Mouse (Mus musculus) embryonic facial prominence, embryonic 13.5 days (tissue): ENCODE results near the gene Tubgcp6. TPM values are rescaled to one million over a fixed set of nuclear protein-coding genes. Genes with fewer than 3 reads are reported as not detected.

Source experiments
- ATAC-seq: fragments of 200-750 bp; cut with Nextera tagmentation; 2 replicates; pipeline ENCODE4 v1.8.0; 2017; ENCODE audit warnings: low read depth; ENCODE audit not compliant: insufficient number of reproducible peaks, insufficient read depth, low FRiP score, low TSS enrichment
- H3K27ac ChIP-seq: fragments of 300-500 bp; sonication (generic); 2 replicates; pipeline ENCODE4 v1.5.1; 2015; ENCODE audit warnings: moderate library complexity, mild to moderate bottlenecking, inconsistent platforms
- H3K27me3 ChIP-seq: fragments of 300-500 bp; sonication (generic); 2 replicates; pipeline ENCODE4 v1.6.1; 2015; ENCODE audit warnings: mild to moderate bottlenecking, inconsistent platforms
- H3K36me3 ChIP-seq: fragments of 300-500 bp; sonication (generic); 2 replicates; pipeline ENCODE4 v1.6.1; 2015; ENCODE audit warnings: mild to moderate bottlenecking, inconsistent platforms
- H3K4me1 ChIP-seq: fragments of 300-500 bp; sonication (generic); 2 replicates; pipeline ENCODE4 v1.6.1; 2015; ENCODE audit warnings: inconsistent platforms
- H3K4me2 ChIP-seq: fragments of 300-500 bp; sonication (generic); 2 replicates; pipeline ENCODE4 v1.6.1; 2015; ENCODE audit warnings: moderate library complexity, mild to moderate bottlenecking, inconsistent platforms
- H3K4me3 ChIP-seq: fragments of 300-500 bp; sonication (generic); 2 replicates; pipeline ENCODE4 v1.5.1; 2015; ENCODE audit warnings: mild to moderate bottlenecking, inconsistent platforms
- H3K9ac ChIP-seq: fragments of 300-500 bp; sonication (generic); 2 replicates; pipeline ENCODE4 v1.6.1; 2015; ENCODE audit warnings: mild to moderate bottlenecking, inconsistent platforms
- H3K9me3 ChIP-seq: fragments of 300-500 bp; sonication (generic); 2 replicates; pipeline ENCODE4 v1.6.1; 2016; ENCODE audit warnings: inconsistent platforms
- WGBS: fragments of 180-500 bp; shearing (Covaris S2); methylation state at CpG from one replicate; pipeline ENCODE4 v1.1.7; 2015; ENCODE audit warnings: mixed read lengths; 5-methylcytosine and 5-hydroxymethylcytosine counted together
- polyA plus RNA-seq: library from polyadenylated mRNA; unstranded; fragments of >200 nt; fragmentation: Nextera tagmentation; extraction: Ambion mirVana; gene quantifications from 2 replicates; pipeline ENCODE4 v1.2.1, GENCODE M21; 2015

The Tubgcp6 gene
- polyA plus RNA-seq, 1 experiment from 2014 or later, result 17.0 TPM

DNA sequence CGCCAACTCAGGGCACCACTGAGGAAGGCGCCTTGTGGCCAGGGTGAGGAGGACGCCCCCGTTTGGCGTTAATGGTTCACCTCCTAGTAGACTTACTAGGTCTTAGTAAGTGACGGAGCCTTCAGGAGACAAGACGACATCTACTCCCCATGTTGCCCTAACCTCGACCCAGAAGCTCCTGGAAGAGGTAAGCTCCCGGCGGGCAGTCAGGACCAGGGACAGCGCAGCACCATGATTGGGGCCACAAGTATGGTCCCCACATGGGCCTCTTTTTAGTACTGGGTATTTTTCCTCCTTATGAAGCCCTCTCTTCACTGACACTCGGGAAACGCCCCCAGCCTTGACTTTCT lies 27.1 kb upstream of the Tubgcp6 start:
- peaks cover 18% of the 10 kb centered on the region for H3K36me3 ChIP-seq
- no peaks in the 10 kb centered on the region for H3K9me3 ChIP-seq
- peak overlapping the region; percentile 77 for H3K9ac ChIP-seq
- peaks cover 43% of the 10 kb centered on the region for H3K27me3 ChIP-seq
- H3K4me2 ChIP-seq, result peak overlapping the region; percentile 94
- H3K4me1 ChIP-seq, result peaks cover 41% of the 10 kb centered on the region
- H3K4me3 ChIP-seq, result peak overlapping the region; percentile 71
- 2% methylated on average over 13 of the region's 13 CpGs for whole genome bisulfite sequencing
- ATAC-seq, result no peak
- H3K27ac ChIP-seq, result 0 out of 2 replicates have a peak overlapping the region, but pooled peaks have one; percentile 39

DNA sequence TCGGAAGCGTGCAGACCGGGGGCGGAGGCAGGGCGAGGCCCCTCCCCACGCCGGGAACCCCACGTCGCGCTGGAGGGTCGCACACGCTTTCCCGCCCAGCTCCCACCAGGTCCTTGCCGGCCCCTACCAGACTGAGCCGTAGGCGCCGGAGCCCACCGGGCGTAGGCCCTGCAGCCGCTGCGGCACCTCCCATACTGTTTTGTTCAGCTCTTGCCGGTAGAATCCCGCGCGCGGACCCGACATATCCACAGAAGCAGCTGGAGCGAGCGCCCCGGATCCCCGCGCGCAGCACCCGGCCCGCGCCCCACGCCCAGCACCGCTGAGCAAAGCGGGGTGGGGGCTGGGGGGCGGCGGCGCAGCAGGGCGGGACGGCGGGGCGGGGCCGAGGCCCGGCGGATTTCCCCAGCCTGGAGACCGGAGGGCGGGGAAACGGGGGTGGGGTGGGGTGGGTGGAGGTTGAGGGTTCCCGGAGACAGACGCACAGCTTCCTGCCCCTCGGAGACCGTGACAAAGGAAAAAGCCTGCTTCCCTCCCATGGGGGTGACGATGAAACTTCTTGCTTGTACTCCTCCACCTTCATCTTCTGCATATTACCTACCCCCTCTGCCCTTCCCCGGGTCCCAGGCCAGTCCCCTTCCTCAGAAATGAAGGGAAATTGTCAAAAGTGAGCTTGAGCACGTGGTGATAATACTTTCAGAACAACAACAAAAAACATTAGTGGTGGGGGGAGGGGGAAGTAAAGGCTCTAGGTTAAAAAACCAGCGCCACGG lies 26.5 kb upstream of the Tubgcp6 start, which contains the start of gene Mapk11:
TSS of gene Mapk11 (minus strand) at position 358 of the 770 bp plus-strand sequence.
- H3K27me3 ChIP-seq, result peaks cover 49% of the 10 kb centered on the region
- H3K4me2 ChIP-seq, result peak within 1 kb of the TSS; percentile 94
- H3K9me3 ChIP-seq, result no peaks in the 10 kb centered on the region
- peak; percentile 45; the same call in 1 of the 2 replicates for ATAC-seq
- peaks cover 12% of the 10 kb centered on the region for H3K36me3 ChIP-seq
- H3K27ac ChIP-seq, result peak within 1 kb of the TSS; percentile 69
- H3K9ac ChIP-seq, result peak within 1 kb of the TSS; percentile 77
- WGBS, result under 1% methylated on average over 58 of the region's 61 CpGs
- H3K4me3 ChIP-seq, result peak within 1 kb of the TSS; percentile 71
- H3K4me1 ChIP-seq, result peaks cover 41% of the 10 kb centered on the region

DNA sequence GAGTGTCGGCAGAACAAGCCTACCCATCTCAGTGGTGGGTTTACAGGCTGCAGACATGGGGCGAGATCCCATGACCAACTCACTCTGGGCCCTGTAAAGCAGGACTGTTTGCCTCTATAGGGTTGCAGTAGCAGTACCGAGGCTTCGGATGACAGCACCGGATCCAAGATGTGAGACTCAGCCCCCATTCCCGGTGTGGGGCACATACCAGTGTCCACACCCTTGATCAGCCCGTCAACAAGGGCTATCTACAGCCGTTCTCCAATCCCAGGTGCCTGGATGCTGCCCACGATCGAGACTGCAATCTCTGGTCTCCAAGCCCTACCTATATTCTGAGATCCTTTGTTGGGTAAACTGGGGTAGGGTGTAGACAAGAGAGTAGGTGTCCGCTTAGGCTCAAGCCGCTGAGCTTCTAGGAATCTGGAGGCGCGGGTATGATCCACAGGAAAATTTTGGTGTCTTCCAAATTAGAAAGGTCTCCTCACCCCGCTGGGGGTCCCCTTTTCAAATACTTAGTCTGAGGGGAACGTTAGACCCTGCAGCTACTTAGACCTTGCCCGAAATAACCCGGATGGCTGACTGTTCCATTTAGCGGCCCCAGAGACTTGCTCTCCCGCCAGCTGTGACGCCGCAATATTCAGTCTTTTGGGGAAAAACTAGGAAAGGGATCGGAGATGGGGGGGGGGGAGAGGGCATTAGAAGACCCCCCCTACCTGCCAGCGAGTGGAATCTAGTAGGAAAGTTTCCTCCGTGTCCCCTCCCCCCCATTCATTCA lies 25.8 kb upstream of the Tubgcp6 start:
- Histone ChIP-seq H3K4me1 (peaks cover 41% of the 10 kb centered on the region), H3K4me2 (peak overlapping the region; percentile 94), H3K9ac (peak overlapping the region; percentile 77), H3K9me3 (no peaks in the 10 kb centered on the region), H3K4me3 (peak overlapping the region; percentile 71), H3K27ac (peak overlapping the region; percentile 69), H3K36me3 (peaks cover 4% of the 10 kb centered on the region), H3K27me3 (peaks cover 55% of the 10 kb centered on the region)
- WGBS, result 4% methylated on average over 25 of the region's 25 CpGs
- no peak for ATAC-seq

DNA sequence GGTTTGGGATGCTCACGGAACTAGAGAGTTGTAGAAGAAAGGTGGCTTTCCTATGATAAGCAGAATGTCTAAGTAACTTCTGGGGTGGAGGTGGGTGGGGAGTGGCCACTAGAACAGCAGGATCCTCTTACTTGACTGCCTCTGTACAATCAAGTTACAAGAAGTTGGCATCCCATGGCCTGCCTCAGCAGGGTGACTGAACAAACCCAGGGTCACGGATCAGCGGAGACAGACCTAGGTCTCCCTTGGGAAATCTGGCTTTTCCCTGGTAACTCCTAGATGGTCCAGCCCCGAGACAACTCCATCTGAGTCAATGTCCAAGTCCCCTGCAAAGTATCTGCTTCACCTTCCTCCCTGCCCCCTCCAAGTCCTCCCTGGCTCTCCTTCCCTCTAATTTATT lies 25.0 kb upstream of the Tubgcp6 start:
- no peaks in the 10 kb centered on the region for H3K36me3 ChIP-seq
- no peak for ATAC-seq
- H3K9me3 ChIP-seq, result no peaks in the 10 kb centered on the region
- H3K9ac ChIP-seq, result no peak overlapping the region
- WGBS, result 60% methylated on average over 4 of the region's 4 CpGs
- peak overlapping the region; percentile 71 for H3K4me3 ChIP-seq
- no peak overlapping the region for H3K27ac ChIP-seq
- peaks cover 41% of the 10 kb centered on the region for H3K4me1 ChIP-seq
- peaks cover 55% of the 10 kb centered on the region for H3K27me3 ChIP-seq
- H3K4me2 ChIP-seq, result peak overlapping the region; percentile 94

DNA sequence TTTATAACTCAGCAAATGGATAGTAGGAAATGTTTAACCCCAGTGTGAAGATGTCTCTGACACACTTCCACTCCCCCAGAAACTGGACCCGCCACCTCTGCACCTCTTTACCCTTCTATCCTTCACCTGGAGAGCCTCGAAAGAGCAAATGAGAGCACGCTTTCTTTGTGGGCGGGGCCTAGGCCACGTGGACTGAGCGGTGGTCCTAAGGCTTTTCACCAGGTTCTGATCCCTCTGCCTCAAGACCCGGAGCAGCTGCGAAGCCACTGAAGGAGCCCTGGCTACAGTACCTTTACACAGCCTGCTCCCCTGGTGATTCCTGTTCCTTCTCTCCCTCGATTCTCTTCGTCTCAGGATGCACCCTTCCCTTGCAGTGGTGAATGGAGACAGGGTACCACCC lies 24.5 kb upstream of the Tubgcp6 start:
- no peak overlapping the region for H3K9ac ChIP-seq
- 22% methylated on average over 10 of the region's 10 CpGs for WGBS
- no peaks in the 10 kb centered on the region for H3K9me3 ChIP-seq
- peaks cover 41% of the 10 kb centered on the region for H3K4me1 ChIP-seq
- H3K27me3 ChIP-seq, result peaks cover 58% of the 10 kb centered on the region
- peak overlapping the region; percentile 71; the same call in 1 of the 2 replicates for H3K4me3 ChIP-seq
- ATAC-seq, result no peak
- H3K4me2 ChIP-seq, result peak overlapping the region; percentile 94
- H3K36me3 ChIP-seq, result no peaks in the 10 kb centered on the region
- no peak overlapping the region for H3K27ac ChIP-seq

DNA sequence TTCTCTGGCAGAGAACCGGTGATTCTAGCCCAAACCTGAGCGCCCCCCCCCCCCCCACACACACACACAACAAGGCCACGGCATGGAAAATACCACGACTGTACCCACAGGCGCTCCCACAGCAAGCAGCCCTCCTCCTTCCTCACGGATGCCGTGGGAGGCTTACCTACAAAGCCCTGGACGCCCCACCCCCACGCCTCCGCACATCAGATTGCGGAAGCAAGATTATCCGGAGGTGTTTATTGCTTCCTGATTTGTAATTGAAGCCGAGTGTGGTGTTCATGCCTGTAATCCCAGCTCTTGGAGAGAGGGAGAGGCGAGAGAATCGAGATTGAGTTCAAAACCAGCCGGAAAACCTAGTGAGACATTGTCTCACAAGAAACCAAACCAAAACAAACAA lies 24.1 kb upstream of the Tubgcp6 start:
- no peak overlapping the region for H3K27ac ChIP-seq
- H3K4me2 ChIP-seq, result peak overlapping the region; percentile 94
- H3K9me3 ChIP-seq, result no peaks in the 10 kb centered on the region
- 8% methylated on average over 16 of the region's 16 CpGs for WGBS
- ATAC-seq, result no peak
- peak overlapping the region; percentile 33 for H3K4me3 ChIP-seq
- H3K4me1 ChIP-seq, result peaks cover 37% of the 10 kb centered on the region
- no peaks in the 10 kb centered on the region for H3K36me3 ChIP-seq
- peak overlapping the region; percentile 58 for H3K9ac ChIP-seq
- H3K27me3 ChIP-seq, result peaks cover 63% of the 10 kb centered on the region

DNA sequence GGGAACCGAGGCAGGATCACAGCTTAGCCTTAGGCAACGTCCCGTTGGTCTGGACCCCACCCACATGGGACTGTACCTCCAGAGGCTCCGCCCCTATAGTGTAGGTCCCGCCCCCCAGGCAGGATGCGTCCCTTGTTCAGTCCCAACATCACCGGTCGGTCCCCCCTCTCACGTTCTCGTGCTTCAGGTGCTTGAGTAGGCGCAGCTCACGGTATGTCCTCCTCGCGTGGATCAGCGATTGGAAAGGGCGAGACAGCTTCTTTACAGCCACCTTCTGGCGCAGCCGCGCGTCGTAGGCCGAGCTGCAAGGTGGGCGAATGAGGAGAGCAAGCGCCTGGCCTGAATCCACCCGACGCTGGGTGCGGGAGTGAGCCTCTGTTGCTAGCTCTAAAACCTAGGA lies 23.6 kb upstream of the Tubgcp6 start:
- ATAC-seq, result no peak
- under 1% methylated on average over 27 of the region's 27 CpGs for WGBS
- Histone ChIP-seq H3K4me2 (peak overlapping the region; percentile 94), H3K4me1 (peaks cover 37% of the 10 kb centered on the region), H3K27me3 (peaks cover 68% of the 10 kb centered on the region), H3K9me3 (no peaks in the 10 kb centered on the region), H3K4me3 (peak overlapping the region; percentile 33), H3K9ac (peak overlapping the region; percentile 58), H3K27ac (no peak overlapping the region), H3K36me3 (no peaks in the 10 kb centered on the region)

DNA sequence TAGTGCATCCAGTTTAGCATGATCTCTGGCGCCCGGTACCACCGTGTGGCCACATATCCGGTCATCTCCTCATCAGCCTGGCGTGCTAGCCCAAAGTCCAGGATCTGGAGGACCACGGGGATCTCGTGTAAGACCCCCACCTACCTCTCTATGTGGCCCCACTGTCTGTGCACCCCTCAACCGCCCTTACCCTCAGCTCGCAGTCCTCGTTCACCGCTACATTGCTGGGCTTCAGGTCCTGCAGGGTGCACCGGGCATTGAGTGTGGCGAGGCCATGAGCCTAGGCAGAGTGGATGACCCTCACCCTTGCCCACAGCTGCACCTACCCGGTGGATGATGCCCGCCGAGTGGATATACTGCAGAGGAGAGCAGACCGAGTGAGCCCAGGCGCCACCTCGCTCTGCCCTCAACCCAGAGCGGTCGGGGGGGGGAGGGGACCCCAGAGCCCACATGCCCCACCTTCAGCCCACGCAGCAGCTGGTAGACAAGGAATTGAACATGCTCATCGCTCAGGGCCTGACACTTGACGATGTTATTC lies 23.0 kb upstream of the Tubgcp6 start:
- Histone ChIP-seq H3K4me3 (peak overlapping the region; percentile 33; the same call in 1 of the 2 replicates), H3K27ac (no peak overlapping the region), H3K27me3 (peaks cover 74% of the 10 kb centered on the region), H3K4me2 (peak overlapping the region; percentile 94; the same call in 1 of the 2 replicates), H3K9ac (no peak overlapping the region), H3K9me3 (no peaks in the 10 kb centered on the region), H3K4me1 (peaks cover 44% of the 10 kb centered on the region), H3K36me3 (no peaks in the 10 kb centered on the region)
- ATAC-seq, result no peak
- WGBS, result 74% methylated on average over 24 of the region's 24 CpGs

DNA sequence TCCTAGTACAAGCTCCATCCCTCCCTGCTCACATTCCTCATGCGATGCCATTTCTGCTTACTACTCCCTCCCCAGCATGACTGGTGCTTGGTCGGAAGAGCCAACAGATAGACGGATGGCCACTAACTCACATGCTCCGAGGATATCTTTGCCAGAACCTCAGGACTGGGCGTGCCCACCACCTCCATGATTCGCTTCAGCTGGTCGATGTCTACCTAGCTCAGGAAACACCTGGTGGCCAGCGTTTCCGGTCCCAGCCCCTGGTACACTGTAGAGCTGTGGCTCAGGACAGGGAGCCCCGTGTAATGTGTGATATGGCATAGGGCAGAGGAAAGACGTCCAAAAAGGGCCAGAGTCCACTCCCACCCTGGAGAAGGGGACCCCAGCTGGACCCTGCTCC lies 22.1 kb upstream of the Tubgcp6 start:
- ATAC-seq, result no peak
- 85% methylated on average over 11 of the region's 11 CpGs for WGBS
- no peak overlapping the region for H3K4me2 ChIP-seq
- no peak overlapping the region for H3K9ac ChIP-seq
- H3K4me1 ChIP-seq, result peaks cover 46% of the 10 kb centered on the region
- peaks cover 83% of the 10 kb centered on the region for H3K27me3 ChIP-seq
- H3K27ac ChIP-seq, result no peak overlapping the region
- no peaks in the 10 kb centered on the region for H3K9me3 ChIP-seq
- H3K36me3 ChIP-seq, result no peaks in the 10 kb centered on the region
- H3K4me3 ChIP-seq, result no peak overlapping the region

DNA sequence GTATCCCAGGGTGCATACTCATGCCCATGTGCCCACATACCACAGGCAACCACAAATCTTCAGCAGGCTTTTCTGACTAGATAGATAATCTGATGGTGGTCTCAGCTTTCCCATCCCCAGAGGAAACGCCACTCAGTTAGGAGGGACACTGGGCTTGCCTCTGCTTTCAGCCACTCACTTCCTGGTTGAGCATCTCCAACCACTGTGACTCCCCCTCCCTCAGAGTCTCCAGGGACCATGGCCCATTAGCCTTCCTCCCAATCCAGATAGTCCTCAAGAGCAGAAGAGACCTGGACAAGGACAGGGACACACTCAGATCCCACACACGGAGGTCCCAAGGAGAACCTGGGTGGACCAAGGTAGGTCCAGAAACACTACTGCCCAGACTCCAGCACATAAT lies 20.2 kb upstream of the Tubgcp6 start:
- Histone ChIP-seq H3K4me3 (no peak overlapping the region), H3K36me3 (no peaks in the 10 kb centered on the region), H3K9ac (no peak overlapping the region), H3K4me2 (no peak overlapping the region), H3K4me1 (peaks cover 38% of the 10 kb centered on the region), H3K9me3 (no peaks in the 10 kb centered on the region), H3K27ac (no peak overlapping the region), H3K27me3 (peaks cover 90% of the 10 kb centered on the region)
- 67% methylated on average over 2 of the region's 2 CpGs for WGBS
- no peak for ATAC-seq

DNA sequence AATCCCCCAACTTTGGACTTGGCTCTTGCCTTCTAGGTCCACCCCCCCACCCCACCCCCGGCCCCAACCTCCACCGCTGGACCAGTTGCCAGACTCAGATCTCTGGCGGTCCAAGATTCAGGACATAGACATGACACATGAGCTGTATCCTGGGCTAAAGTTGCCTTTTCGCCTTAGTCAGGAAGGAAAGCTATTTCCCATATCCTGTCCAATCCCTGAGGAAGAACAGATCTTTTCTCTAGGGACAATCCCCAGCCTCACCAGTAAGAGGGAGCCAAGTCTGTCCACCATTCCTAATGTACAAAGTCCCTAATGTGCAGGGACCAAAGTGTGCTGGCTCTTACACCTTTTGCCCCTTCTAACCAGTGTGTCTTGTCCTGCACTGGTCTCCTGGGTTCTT lies 19.0 kb upstream of the Tubgcp6 start:
- 63% methylated on average over 4 of the region's 4 CpGs for WGBS
- Histone ChIP-seq H3K4me3 (no peak overlapping the region), H3K9me3 (no peaks in the 10 kb centered on the region), H3K36me3 (no peaks in the 10 kb centered on the region), H3K9ac (no peak overlapping the region), H3K4me2 (no peak overlapping the region), H3K27ac (no peak overlapping the region), H3K4me1 (peaks cover 28% of the 10 kb centered on the region), H3K27me3 (peaks cover 83% of the 10 kb centered on the region)
- ATAC-seq, result no peak
